Mouse (Mus musculus): Measurements from ENCODE around the gene Idh1. TPM values are rescaled to one million over a fixed set of nuclear protein-coding genes. Genes with fewer than 3 reads are reported as not detected.

Gene Idh1
- polyA plus RNA-seq, 1 experiment from 2014 or later = 182 TPM

DNA sequence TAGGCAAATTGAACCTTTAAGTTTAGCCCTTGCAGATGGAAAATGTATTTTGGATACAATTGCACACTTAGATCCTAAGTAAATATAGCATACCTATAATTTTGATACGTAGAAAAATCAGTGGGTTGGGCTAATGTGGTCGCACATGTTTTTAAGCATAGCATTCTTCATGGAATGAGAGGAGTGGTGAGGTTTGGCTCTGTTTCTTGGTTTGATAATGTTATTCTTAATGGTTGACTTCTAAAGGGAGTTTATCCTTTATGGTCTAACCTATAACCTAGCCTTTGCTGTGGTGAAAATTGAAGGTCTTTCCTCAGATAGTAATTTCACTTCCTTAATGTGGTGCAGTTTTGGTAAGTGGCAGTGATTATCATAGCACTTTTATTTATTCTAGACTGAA is 12.6 kb upstream of the Idh1 start:
- no peak for ATAC-seq (ENCODE audit: low FRiP score, low TSS enrichment)
- Histone ChIP-seq H3K4me2 (replicated peaks; ENCODE audit: low read depth, low read length) (no peak overlapping the region), H3K9me3 (ENCODE audit: control insufficient read depth, low read length) (no peaks in the 10 kb centered on the region), H3K4me3 (ENCODE audit: low read length) (no peak overlapping the region), H3K27me3 (ENCODE audit: control insufficient read depth, insufficient read depth, low read length) (no peaks in the 10 kb centered on the region), H3K27ac (ENCODE audit: low read depth, low read length) (no peak overlapping the region), H3K36me3 (ENCODE audit: control insufficient read depth, insufficient read depth, low read length) (peaks cover 9% of the 10 kb centered on the region), H3K4me1 (ENCODE audit: control insufficient read depth, insufficient read depth, low read length) (no peaks in the 10 kb centered on the region), H3K9ac (ENCODE audit: low read depth, low read length) (no peak overlapping the region)
- WGBS = 97% methylated on average over 2 of the region's 2 CpGs

- 90% methylated on average over 2 of the region's 2 CpGs for WGBS
- H3K4me2 ChIP-seq (replicated peaks; ENCODE audit: low read depth, low read length) = no peak overlapping the region
- no peak overlapping the region for H3K9ac ChIP-seq (ENCODE audit: low read depth, low read length)
- ATAC-seq (ENCODE audit: low FRiP score, low TSS enrichment) = no peak
- H3K4me1 ChIP-seq (ENCODE audit: control insufficient read depth, insufficient read depth, low read length) = no peaks in the 10 kb centered on the region
- no peak overlapping the region for H3K4me3 ChIP-seq (ENCODE audit: low read length)
- H3K27me3 ChIP-seq (ENCODE audit: control insufficient read depth, insufficient read depth, low read length) = no peaks in the 10 kb centered on the region
- no peak overlapping the region for H3K27ac ChIP-seq (ENCODE audit: low read depth, low read length)
- peaks cover 6% of the 10 kb centered on the region for H3K36me3 ChIP-seq (ENCODE audit: control insufficient read depth, insufficient read depth, low read length)
- no peaks in the 10 kb centered on the region for H3K9me3 ChIP-seq (ENCODE audit: control insufficient read depth, low read length)
Measured at GRCm38 (mm10) chr1:65198425-65198824, 12.1 kb upstream of the Idh1 start.

DNA sequence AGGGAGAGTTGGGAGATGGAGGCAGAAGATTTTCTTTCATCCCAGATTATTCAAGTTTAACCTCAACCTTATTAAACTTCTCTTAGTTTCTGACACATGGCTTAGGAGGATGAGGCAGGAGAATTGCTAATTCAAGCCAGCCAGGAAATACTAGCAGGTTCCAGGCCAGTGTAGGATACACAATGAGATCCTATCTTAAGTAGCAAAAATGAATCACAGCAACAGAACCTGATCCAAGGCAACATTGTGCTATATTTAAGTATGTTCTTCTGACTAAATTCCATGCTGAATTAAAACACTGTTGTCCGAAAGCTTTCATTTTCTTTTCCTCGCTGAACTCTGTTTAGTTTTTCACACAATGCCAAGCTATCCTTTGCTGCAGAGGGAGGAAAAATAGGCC is 6.9 kb upstream of the Idh1 start:
- Histone ChIP-seq H3K4me3 (ENCODE audit: low read length) (no peak overlapping the region), H3K36me3 (ENCODE audit: control insufficient read depth, insufficient read depth, low read length) (peaks cover 21% of the 10 kb centered on the region), H3K4me2 (replicated peaks; ENCODE audit: low read depth, low read length) (no peak overlapping the region), H3K9me3 (ENCODE audit: control insufficient read depth, low read length) (no peaks in the 10 kb centered on the region), H3K4me1 (ENCODE audit: control insufficient read depth, insufficient read depth, low read length) (0 out of 2 replicates have a peak, but pooled peaks cover 3% of the 10 kb centered on the region), H3K27ac (ENCODE audit: low read depth, low read length) (no peak overlapping the region), H3K9ac (ENCODE audit: low read depth, low read length) (no peak overlapping the region), H3K27me3 (ENCODE audit: control insufficient read depth, insufficient read depth, low read length) (no peaks in the 10 kb centered on the region)
- ATAC-seq (ENCODE audit: low FRiP score, low TSS enrichment) = no peak
- 87% methylated on average over 2 of the region's 2 CpGs for WGBS

- 77% methylated on average over 4 of the region's 4 CpGs for WGBS
- H3K27me3 ChIP-seq (ENCODE audit: control insufficient read depth, insufficient read depth, low read length) = no peaks in the 10 kb centered on the region
- no peak overlapping the region for H3K4me2 ChIP-seq (replicated peaks; ENCODE audit: low read depth, low read length)
- H3K9ac ChIP-seq (ENCODE audit: low read depth, low read length) = no peak overlapping the region
- peaks cover 8% of the 10 kb centered on the region; the same call in 1 of the 2 replicates for H3K4me1 ChIP-seq (ENCODE audit: control insufficient read depth, insufficient read depth, low read length)
- H3K36me3 ChIP-seq (ENCODE audit: control insufficient read depth, insufficient read depth, low read length) = peaks cover 16% of the 10 kb centered on the region
- H3K27ac ChIP-seq (ENCODE audit: low read depth, low read length) = no peak overlapping the region
- no peak for ATAC-seq (ENCODE audit: low FRiP score, low TSS enrichment)
- H3K4me3 ChIP-seq (ENCODE audit: low read length) = no peak overlapping the region
- H3K9me3 ChIP-seq (ENCODE audit: control insufficient read depth, low read length) = no peaks in the 10 kb centered on the region
Measured at GRCm38 (mm10) chr1:65190172-65190571, 3.9 kb upstream of the Idh1 start.

GRCm38 (mm10) chr1:65187074-65187430 is 752 bp upstream of the Idh1 start:
- H3K27me3 ChIP-seq (ENCODE audit: control insufficient read depth, insufficient read depth, low read length) = no peaks in the 10 kb centered on the region
- peaks cover 8% of the 10 kb centered on the region; the same call in 1 of the 2 replicates for H3K4me1 ChIP-seq (ENCODE audit: control insufficient read depth, insufficient read depth, low read length)
- no peaks in the 10 kb centered on the region for H3K9me3 ChIP-seq (ENCODE audit: control insufficient read depth, low read length)
- H3K36me3 ChIP-seq (ENCODE audit: control insufficient read depth, insufficient read depth, low read length) = peaks cover 7% of the 10 kb centered on the region
- WGBS = 0% methylated on average over 6 of the region's 6 CpGs
- peak overlapping the region; percentile 94 for H3K4me3 ChIP-seq (ENCODE audit: low read length)
- peak overlapping the region; percentile 91 for H3K9ac ChIP-seq (ENCODE audit: low read depth, low read length)
- H3K4me2 ChIP-seq (replicated peaks; ENCODE audit: low read depth, low read length) = peak overlapping the region; percentile 84
- ATAC-seq (ENCODE audit: low FRiP score, low TSS enrichment) = no peak
- H3K27ac ChIP-seq (ENCODE audit: low read depth, low read length) = no peak overlapping the region

GRCm38 (mm10) chr1:65185524-65186205 is 635 bp downstream of the Idh1 start:
- Histone ChIP-seq H3K9me3 (ENCODE audit: control insufficient read depth, low read length) (no peaks in the 10 kb centered on the region), H3K4me3 (ENCODE audit: low read length) (peak overlapping the region; percentile 94), H3K9ac (ENCODE audit: low read depth, low read length) (peak overlapping the region; percentile 49; the same call in 1 of the 2 replicates), H3K4me1 (ENCODE audit: control insufficient read depth, insufficient read depth, low read length) (peaks cover 8% of the 10 kb centered on the region; the same call in 1 of the 2 replicates), H3K36me3 (ENCODE audit: control insufficient read depth, insufficient read depth, low read length) (no peaks in the 10 kb centered on the region), H3K27ac (ENCODE audit: low read depth, low read length) (no peak overlapping the region), H3K4me2 (replicated peaks; ENCODE audit: low read depth, low read length) (peak overlapping the region; percentile 52), H3K27me3 (ENCODE audit: control insufficient read depth, insufficient read depth, low read length) (no peaks in the 10 kb centered on the region)
- ATAC-seq (ENCODE audit: low FRiP score, low TSS enrichment) = no peak
- 30% methylated on average over 12 of the region's 12 CpGs for WGBS

DNA sequence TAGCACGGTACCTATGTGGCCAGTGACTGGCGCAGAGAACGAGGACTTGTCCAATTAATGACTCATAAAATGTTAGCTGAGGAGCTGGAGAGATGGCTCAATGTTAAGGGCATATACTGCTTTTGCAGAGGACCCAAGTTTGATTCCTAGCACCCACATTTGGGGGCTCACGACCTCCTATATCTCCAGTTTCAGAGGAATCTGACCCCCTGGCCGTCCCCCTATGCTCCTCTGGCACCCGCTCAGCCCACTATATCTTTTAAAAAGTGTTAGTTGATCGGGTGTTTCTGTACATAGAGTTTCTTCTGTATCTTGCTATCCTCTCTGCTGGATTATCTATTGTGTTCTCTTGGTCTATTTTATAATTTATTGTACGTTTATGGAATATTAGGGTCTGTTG is 1.3 kb downstream of the Idh1 start:
- H3K36me3 ChIP-seq (ENCODE audit: control insufficient read depth, insufficient read depth, low read length) = no peaks in the 10 kb centered on the region
- H3K27me3 ChIP-seq (ENCODE audit: control insufficient read depth, insufficient read depth, low read length) = no peaks in the 10 kb centered on the region
- no peaks in the 10 kb centered on the region for H3K9me3 ChIP-seq (ENCODE audit: control insufficient read depth, low read length)
- no peak overlapping the region for H3K4me2 ChIP-seq (replicated peaks; ENCODE audit: low read depth, low read length)
- 86% methylated on average over 8 of the region's 8 CpGs for WGBS
- H3K27ac ChIP-seq (ENCODE audit: low read depth, low read length) = no peak overlapping the region
- H3K4me1 ChIP-seq (ENCODE audit: control insufficient read depth, insufficient read depth, low read length) = peaks cover 8% of the 10 kb centered on the region; the same call in 1 of the 2 replicates
- no peak for ATAC-seq (ENCODE audit: low FRiP score, low TSS enrichment)
- no peak overlapping the region for H3K4me3 ChIP-seq (ENCODE audit: low read length)
- H3K9ac ChIP-seq (ENCODE audit: low read depth, low read length) = no peak overlapping the region

GRCm38 (mm10) chr1:65183994-65184393 is 2.3 kb downstream of the Idh1 start:
- H3K4me1 ChIP-seq (ENCODE audit: control insufficient read depth, insufficient read depth, low read length) = peaks cover 8% of the 10 kb centered on the region; the same call in 1 of the 2 replicates
- no peak overlapping the region for H3K4me3 ChIP-seq (ENCODE audit: low read length)
- WGBS = 85% methylated on average over 2 of the region's 2 CpGs
- H3K27me3 ChIP-seq (ENCODE audit: control insufficient read depth, insufficient read depth, low read length) = no peaks in the 10 kb centered on the region
- no peak overlapping the region for H3K9ac ChIP-seq (ENCODE audit: low read depth, low read length)
- H3K36me3 ChIP-seq (ENCODE audit: control insufficient read depth, insufficient read depth, low read length) = no peaks in the 10 kb centered on the region
- H3K27ac ChIP-seq (ENCODE audit: low read depth, low read length) = no peak overlapping the region
- H3K4me2 ChIP-seq (replicated peaks; ENCODE audit: low read depth, low read length) = no peak overlapping the region
- H3K9me3 ChIP-seq (ENCODE audit: control insufficient read depth, low read length) = no peaks in the 10 kb centered on the region
- ATAC-seq (ENCODE audit: low FRiP score, low TSS enrichment) = no peak

DNA sequence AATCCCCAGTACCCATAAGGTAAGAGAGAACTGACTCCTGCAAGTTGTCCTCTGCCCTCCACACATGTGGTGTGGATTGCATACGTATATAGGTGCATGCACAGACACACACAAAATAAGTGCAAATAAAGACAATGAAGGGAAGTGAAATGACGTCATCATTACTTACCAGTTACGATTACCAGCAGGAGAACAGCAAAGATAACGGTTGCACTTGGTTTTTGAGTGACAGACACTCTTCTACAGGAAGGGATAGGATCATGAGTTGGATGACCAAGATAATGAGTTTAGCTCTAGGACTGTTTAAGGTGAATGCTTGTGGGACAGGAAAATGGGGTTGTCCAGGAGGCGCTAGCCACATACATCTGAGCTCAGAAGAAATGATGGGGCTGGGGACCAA is 4.8 kb downstream of the Idh1 start:
- no peak overlapping the region for H3K4me2 ChIP-seq (replicated peaks; ENCODE audit: low read depth, low read length)
- H3K36me3 ChIP-seq (ENCODE audit: control insufficient read depth, insufficient read depth, low read length) = no peaks in the 10 kb centered on the region
- 89% methylated on average over 5 of the region's 5 CpGs for WGBS
- no peak overlapping the region for H3K9ac ChIP-seq (ENCODE audit: low read depth, low read length)
- H3K4me1 ChIP-seq (ENCODE audit: control insufficient read depth, insufficient read depth, low read length) = peaks cover 8% of the 10 kb centered on the region; the same call in 1 of the 2 replicates
- H3K9me3 ChIP-seq (ENCODE audit: control insufficient read depth, low read length) = no peaks in the 10 kb centered on the region
- no peak overlapping the region for H3K27ac ChIP-seq (ENCODE audit: low read depth, low read length)
- no peaks in the 10 kb centered on the region for H3K27me3 ChIP-seq (ENCODE audit: control insufficient read depth, insufficient read depth, low read length)
- ATAC-seq (ENCODE audit: low FRiP score, low TSS enrichment) = no peak
- H3K4me3 ChIP-seq (ENCODE audit: low read length) = no peak overlapping the region
